Mouse (Mus musculus): Measurements from ENCODE around the gene Gria3.

The Gria3 gene

DNA sequence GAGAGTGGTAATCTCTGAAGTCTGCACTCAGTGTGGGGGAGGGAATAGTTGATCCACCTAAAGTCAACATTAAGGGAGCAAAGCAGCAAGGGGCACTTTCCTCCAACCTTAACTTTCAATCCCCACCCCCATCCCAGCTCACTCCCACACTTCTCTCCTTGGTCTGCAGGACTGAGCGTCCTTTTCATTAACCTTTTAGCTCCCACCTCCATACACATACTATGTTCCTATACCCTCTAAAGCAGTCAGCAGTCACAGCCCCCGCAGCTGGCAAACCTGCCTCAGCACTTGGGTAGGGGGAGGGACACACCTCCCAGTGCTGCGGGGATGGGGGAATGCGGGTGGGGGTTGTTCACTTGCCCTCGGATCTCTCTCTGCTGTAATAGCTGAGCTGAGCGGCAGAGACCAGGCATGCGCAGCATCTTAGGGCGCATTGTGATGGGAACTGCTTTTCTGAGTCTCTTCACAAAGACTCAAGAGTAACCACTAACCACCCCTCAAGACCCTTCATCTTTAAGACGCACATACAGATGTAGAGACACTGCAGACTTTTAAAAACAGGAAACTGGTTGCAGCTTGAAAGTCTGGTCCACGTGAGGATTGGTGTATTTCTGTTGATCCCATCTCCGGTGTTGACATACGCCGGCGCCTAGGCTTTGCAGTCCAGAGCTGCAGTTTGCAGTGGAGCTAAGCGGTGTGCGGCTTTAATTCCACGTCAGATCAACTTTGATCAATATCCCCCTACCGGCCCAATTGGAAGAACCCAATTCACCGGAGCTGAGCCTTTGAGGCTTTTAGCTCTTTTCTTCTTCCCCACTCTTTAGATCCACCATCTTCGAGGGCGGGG is at the start of gene Gria3:
TSS of gene Gria3 (plus strand) at position 797 of the 847 bp plus-strand sequence.
- POLR2A ChIA-PET: interaction anchor here in 2 of 4 experiments (0.8 to 1.0 kb wide), 2 partner anchors 12 to 760 kb away, joined by 3 read pairs; no protein-coding TSS in a partner anchor

DNA sequence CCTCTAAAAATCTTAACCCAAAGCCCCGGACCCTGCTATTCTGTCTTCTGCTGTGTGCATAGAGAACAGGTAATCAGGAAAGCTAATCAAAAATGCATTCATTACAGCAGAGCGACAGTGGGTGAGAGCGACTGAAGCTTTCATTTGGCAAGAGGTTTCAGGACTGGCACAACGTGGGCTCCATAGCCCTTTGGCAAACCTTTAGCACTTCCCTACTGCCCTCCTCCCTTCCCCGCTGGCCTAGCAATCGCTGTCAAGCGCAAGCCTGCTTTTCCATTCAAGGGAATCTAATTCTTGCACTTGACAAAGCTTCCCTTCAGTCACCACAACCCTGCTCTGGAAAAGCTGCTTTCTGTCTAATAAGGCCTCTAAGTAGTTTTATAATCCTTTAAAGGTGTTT is 13.6 kb upstream of the Gria3 start:
- CTCF ChIA-PET: no interaction called here
- POLR2A ChIA-PET: no interaction called here

More for the DNA sequence above, at the start of gene Gria3:
- CTCF ChIA-PET: no interaction called here

DNA sequence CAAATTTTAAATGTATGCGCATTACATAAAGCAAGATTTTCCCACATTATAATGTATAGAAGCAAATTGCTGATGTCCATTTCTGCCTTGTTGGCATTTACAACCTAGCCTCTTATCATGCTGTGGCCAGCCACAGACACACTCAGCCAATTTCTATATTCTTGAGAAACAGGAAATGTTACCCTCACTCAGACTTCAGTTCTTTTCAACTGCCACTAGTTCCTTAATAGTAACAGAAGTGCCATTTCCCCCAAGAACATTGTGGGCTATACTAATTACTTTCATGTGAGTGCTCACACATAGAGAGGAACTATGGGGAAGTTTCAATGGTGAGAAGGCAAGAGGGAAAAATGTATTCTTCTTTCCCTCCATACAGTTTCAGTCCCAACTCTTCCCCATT is 11.6 kb upstream of the Gria3 start:
- ChIA-PET CTCF (no interaction called here), POLR2A (no interaction called here)

DNA sequence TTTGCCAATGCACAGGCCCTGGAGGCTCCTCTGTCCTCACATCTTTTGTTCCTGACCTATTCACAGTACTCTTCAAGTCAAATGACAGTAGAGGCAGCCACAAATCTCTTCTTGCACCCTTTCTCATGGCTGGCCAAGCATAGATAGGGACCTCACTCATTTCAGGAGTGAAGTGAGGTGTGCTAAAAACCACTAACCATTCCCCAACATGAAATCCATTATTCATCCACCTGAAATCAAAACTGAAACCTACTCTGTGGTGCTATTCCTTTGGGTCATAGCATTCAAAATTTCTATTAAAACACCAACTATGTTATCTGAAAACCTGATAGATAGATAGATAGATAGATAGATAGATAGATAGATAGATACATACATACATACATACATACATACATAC is 2.2 kb upstream of the Gria3 start:
- POLR2A ChIA-PET: no interaction called here
- CTCF ChIA-PET: no interaction called here

DNA sequence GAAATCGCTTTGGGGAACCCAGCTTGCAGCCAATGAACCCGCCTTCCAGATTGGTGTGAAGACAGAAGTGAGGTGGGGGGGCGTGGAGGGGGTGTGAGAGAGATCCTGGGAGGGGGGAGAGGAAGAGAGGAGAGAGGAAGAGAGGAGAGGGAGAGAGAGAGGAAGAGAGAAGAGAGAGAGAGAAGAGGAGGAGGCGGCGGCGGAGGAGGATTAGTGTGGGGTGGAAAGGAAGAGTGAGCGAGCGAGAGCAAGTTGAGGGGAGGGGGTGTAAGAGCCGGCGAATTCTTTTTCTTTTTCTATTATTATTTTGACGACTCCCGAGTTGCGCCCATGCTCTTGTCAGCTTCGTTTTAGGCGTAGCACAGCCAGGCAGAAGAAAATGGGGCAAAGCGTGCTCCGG is 532 bp downstream of the Gria3 start:
- POLR2A ChIA-PET: interaction anchor here in 1 of 4 experiments (0.6 kb wide), 1 partner anchor 226 kb away, joined by 5 read pairs; no protein-coding TSS in a partner anchor
- CTCF ChIA-PET: no interaction called here

DNA sequence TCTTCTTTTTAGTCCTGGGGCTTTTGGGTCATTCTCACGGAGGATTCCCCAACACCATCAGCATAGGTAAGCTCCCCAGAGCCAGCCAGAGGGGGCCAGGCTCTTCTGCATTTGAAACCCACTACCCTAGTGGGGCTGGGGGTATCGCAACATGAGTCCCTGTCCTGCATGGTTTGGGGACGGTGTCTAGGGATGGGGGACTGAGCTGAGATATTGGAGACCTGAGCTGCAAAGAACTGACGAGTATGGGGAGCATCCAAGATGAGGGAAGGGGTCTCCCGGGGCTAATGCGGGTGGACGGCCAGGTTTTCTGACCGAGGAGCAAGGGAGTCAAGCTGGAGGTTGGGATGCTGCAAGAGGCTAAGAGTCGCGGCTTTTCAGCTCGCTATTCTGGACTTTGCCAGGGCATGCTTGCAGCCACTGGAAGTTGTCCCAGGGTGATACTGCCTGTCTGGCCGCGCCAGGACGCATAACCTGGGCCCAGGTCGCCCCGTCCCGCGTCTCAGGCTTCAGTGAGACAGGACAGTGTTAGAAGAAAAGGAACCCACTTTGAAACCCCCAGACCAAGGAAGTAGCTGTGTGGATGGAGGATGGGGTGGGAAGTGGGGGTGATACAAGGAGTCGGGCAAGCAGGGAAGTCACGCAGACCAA is 1.1 kb downstream of the Gria3 start:
- POLR2A ChIA-PET: interaction anchor here in 2 of 4 experiments (0.6 to 1.0 kb wide), 2 partner anchors 25 to 226 kb away, joined by 3 to 5 read pairs; no protein-coding TSS in a partner anchor
- CTCF ChIA-PET: interaction anchor here in 1 of 4 experiments (0.6 kb wide), 1 partner anchor 550 kb away, joined by 3 read pairs; no protein-coding TSS in a partner anchor

DNA sequence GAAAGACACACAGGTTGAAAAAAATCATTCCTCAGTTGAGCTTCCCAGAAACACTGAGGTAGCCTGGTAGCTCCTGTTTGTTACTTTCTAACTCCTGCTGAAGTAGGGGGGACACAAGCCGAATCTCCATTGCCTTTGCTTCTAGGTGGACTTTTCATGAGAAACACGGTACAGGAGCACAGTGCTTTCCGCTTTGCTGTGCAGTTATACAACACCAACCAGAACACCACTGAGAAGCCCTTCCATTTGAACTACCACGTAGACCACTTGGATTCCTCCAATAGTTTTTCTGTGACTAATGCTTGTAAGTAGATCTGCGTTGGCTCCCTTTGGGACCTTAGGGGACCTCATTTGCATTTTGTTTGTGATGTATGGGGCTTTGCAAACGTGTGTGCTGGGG is 2.0 kb downstream of the Gria3 start:
- ChIA-PET POLR2A (interaction anchor here in 1 of 4 experiments (1.0 kb wide), 1 partner anchor 24 kb away, joined by 3 read pairs; no protein-coding TSS in a partner anchor), CTCF (interaction anchor here in 1 of 4 experiments (0.6 kb wide), 1 partner anchor 549 kb away, joined by 3 read pairs; no protein-coding TSS in a partner anchor)

DNA sequence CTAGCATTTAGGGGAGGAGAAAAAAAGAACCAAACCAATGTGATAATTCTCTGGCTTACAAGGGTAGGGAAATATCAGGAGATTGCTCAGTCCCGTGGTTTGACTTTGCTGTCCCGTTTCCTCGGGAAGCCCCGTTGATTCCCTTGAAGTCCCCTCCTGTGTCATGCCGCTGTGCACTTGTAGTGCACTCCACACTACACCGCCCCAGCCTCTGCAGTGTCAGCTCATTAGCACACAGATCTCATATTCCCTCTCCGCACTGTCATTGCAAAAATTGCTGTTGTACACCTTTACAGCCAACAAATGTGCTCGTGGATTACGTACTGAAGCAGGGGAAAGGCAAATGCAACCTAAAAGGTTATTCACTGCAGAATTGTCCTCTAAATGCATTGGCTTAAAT is 5.6 kb downstream of the Gria3 start:
- CTCF ChIA-PET: no interaction called here

DNA sequence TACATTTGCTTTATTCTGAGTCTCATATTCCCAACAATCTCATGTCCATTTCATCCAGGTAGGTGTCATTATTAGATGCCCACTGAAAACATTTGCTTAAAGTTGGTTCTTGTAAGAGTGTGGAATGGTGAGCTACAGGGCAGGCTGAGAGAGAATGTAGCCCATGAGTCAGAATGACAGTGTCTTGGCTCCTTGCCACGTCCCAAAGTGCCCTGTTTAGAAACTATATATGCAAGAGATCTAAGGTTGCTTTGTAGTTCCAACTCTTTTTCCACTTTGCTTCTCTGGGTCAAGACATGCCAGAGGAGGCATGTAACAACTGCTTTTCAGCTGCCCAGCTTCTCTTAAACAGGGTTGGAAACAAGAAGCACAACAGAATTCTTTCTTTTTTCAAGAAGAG is 9.1 kb downstream of the Gria3 start:
- ChIA-PET POLR2A (no interaction called here), CTCF (no interaction called here)

More for the DNA sequence above, 5.6 kb downstream of the Gria3 start:
- POLR2A ChIA-PET: no interaction called here

DNA sequence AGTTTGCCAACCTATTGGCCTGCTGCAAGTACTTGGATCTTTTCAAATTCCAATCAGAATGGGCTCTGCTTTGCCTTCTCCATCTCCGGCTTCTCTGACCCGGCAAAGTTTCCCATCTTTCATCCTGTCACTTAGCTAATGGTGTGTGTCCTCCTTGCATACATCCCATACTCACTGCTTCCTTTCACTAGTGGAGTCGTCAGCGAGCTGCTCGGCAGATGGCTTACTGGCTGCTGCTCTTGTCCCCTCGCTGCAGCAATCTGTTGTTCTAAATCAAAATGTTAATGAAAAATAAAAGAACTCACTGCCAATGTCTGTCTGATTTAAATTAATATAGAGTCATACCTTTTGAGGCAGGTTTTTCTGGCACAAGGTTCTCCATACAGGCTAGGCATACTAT is 25.0 kb downstream of the Gria3 start:
- ChIA-PET CTCF (no interaction called here), POLR2A (interaction anchor here in 1 of 4 experiments (1.1 kb wide), 1 partner anchor 24 kb away, joined by 3 read pairs; no protein-coding TSS in a partner anchor)

DNA sequence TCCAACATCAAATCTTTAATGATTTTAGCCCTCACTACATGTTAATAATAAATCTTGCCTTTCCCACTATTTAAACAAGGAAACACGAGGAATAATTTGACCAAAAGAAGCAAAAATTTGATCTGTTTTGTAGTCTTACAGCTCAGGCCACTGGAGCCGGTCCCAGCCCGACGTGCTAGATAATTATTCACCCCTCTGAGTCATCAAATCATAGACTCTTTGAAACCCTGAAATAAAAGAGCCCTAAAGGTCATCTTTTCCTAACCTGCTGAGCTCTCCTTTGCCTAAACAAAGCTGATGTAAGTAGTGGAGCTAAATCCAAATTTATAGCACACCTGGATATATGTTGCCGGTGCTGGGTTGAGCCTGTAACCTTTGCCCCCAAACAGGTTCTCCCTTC is 27.4 kb downstream of the Gria3 start:
- POLR2A ChIA-PET: no interaction called here
- CTCF ChIA-PET: no interaction called here

DNA sequence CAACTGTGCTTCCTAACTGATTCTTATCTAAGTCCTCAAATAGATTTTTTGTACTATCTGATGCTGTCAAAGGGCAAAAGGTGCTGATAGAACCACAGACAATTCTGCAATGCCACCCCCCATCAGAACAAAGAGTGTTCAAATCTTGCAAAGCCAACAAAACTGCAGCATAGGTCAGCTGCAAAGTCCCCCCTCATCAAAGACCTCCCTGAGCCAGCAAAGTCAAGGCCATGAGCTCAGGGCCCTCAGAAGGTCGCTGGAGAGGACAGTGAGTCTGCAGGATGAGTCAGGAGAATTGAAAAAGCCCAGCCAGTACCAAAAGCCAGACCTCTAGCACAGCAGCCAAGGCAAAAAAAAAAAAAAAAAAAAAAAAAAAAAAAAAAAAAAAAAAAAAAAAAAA is 34.9 kb downstream of the Gria3 start:
- CTCF ChIA-PET: no interaction called here

DNA sequence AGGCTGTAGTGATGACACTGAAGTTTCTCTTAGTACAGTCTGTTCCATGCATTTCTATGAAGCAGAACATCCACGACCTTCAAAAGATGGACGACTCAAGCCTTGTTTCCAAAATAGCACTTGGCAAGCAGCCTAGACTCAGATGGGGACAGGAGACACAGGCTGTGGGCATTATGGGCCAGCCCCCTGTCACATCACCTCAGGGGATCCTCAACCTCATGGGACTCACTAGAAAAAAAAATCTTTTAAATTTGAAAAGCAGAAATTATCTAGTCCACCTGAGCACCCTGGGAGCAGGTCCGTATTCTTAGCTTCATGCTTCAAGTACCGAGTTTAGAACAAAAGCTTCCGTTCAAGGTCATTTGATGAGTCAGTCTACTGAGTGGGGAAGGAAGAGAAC is 38.2 kb downstream of the Gria3 start:
- POLR2A ChIA-PET: no interaction called here
- CTCF ChIA-PET: no interaction called here

More for the DNA sequence above, 34.9 kb downstream of the Gria3 start:
- POLR2A ChIA-PET: no interaction called here

DNA sequence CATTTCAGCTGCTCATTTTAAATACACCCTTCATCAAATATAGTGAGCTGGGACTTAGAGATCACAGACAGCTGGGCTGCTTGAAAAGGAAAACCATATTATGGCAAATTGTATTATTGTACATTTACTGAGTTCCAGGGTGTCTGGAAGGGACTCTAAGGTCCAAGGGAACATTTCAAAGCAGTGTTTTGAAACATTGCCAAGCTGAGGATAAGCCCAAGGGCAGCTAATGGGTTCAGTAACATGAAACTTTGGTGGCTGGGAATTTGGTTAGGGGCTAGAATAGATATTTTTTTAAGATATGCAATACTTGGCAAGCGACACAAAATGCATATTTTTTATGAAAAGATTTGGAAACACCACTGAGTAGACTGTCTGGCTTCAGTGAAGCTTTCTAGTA is 48.2 kb downstream of the Gria3 start:
- ChIA-PET CTCF (no interaction called here), POLR2A (no interaction called here)

DNA sequence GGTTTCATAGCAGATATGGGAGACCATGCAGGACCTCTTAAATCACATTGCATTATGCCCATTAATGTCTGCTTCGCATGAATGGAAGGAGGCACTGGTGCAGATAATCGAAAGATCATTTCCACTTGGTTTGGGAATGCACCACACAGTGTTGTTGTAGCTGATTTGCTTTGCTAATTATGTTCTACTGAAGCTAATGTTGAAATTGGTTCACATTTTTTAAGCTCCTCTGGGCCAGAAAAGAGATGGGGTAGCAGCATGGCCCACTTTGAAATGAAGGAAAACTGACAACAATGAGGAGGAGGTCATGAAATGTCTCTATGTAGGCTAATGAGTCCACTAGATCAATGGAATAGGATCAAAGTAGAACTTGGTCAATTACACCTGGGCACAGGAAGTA is 76.8 kb downstream of the Gria3 start:
- ChIA-PET CTCF (no interaction called here), POLR2A (no interaction called here)

DNA sequence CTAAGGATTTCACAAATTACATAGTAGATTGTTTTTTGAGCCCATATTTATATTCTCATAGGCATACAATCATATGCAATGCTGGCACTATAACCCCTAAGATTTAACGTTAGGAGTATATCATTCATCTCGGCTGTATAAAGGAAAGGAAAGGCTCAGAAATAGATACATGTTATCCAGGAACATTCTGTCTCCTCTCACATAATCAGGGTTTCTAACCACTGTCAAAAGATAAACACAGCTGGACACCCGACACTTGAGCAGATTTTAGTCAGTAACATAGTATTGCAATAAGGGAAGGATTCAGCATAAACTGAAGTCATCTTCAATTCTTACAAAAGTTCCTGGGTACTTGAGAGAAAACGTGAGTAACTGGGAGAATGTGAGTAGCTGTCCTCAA is 95.9 kb downstream of the Gria3 start:
- CTCF ChIA-PET: no interaction called here
- POLR2A ChIA-PET: no interaction called here

DNA sequence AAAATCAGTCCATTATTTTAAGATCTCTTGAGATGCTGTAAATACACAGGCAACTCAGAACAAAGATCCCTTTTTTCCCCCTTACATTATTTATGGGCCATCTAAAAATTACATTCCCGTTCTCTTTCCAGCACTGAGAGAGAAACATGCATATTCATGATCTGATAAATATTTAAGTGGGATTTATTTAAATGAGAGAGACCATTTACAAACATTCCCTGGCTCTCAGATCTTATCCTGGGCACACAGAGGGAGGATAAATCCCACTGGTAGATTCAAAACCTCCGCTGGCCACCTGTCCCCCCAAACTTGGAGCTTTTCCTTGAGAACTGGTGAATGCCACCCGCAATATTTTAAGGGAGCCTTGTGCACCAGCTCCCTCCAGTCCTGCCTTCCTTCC is 104.7 kb downstream of the Gria3 start:
- CTCF ChIA-PET: no interaction called here
- POLR2A ChIA-PET: no interaction called here

DNA sequence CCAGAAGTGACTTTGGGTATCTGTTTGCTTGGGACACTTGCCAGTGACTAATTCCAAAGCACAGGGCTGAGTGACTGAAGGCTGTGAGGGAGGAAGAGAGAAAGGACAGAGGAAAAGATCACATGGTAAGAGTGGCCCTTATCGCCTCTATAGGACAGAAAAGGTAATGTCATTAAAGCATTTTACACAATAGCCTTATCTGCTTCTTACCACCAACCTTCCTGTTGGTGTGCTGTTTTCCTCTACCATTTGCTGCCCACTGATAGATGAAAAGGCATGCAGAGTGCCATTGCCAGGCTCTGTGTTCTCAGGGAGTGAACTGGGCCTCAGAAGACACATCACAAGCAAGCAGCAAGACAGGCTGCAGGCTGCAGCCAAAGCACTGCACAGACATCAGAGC is 107.3 kb downstream of the Gria3 start:
- CTCF ChIA-PET: no interaction called here
- POLR2A ChIA-PET: interaction anchor here in 1 of 4 experiments (0.6 kb wide), 1 partner anchor 44 kb away, joined by 3 read pairs; no protein-coding TSS in a partner anchor

DNA sequence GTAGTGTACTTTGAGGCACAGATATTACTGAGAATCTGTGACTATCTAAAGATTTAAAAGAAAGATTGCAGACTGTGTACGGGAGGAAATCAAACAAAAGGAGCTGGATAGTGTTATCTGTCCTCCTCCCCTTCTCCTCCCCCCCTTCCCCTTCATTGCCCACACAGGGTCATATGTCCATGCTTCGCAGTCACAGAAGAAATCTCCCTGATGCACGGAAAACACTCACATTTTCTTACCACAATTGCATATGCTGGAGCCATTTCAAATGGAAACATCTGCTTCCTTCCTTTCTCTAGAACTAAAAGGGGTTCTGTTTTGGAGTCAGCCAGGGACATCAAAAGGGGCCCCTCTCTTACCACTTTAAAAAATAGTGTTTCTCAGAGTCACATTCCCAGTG is 114.3 kb downstream of the Gria3 start:
- POLR2A ChIA-PET: no interaction called here
- CTCF ChIA-PET: no interaction called here

DNA sequence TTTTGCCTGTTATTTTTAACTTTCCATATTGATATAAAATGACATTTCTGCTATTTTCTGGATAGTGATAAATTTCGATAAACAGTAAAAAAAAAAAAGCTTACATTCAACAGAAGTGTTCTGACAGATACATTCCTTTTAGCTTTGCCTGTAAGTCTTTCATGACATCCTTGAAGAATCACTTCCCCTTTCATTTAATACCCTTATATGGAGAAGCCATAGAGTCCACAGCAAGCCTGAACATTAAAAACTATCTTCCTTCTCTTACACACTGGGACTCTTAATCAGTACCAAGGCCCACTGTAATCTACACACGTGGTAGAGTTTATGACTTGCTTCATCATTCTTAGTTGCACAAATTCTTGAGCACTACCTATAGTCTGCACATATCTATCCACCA is 131.9 kb downstream of the Gria3 start:
- CTCF ChIA-PET: no interaction called here
- POLR2A ChIA-PET: no interaction called here

DNA sequence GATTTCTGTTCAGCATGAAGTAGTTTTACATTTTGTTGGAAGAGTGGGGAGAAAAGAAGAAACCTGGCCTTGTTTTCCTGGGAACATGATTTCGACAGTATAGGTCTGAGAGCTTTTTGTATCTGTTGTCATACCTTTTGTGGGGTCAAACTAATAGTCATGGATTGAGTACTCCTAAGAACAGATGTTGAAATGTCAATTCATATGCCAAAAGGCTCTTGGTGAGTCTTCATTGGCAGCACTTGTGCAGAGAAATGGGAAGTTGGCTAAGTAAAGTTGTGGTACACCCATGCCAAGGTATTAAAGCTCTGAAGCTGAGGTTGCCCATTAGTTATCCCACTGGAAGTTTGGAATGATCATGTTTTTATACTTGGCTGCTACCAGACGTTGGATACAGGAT is 135.2 kb downstream of the Gria3 start:
- POLR2A ChIA-PET: no interaction called here

More for the DNA sequence above, 135.2 kb downstream of the Gria3 start:
- CTCF ChIA-PET: no interaction called here

Data from embryonic stem cell, embryonic (primary cell).